Comparison of ENCODE assay signal across 19 mouse cellular contexts in the genomic region with DNA sequence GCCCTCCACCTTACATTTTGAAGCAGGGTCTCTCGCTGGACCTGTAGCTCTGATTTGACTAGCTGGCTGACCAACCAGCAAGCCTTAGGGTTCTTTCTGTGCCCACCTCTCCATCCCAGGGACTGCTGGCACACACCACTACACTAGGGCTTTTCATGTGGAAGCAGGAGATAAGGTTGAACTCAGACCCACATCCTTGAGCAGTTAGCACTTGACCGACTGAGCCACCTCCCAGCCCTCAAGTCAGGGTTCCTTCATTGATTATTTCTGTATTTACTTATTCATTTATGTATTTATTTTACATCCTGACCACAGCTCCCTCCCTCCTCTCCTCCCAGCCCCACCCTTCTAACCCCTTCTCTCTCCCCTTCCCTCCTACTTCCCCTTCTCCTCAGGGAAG.
DNase-seq lines count a peak whose midpoint lies in the region; ATAC-seq and TF ChIP-seq lines count a peak whose summit lies in the region.
"Had no signal": no experiment of that assay in that cellular context is flagged by ENCODE, and none has a peak within 500 bp of the region (broad histone marks: within the 10 kb centered on the region; RNA-seq: fewer than 3 reads in every experiment).

No protein-coding gene starts in this region.

- no peak overlapping the region for H3K4me2 ChIP-seq in stomach, embryonic 16.5 days (ENCODE audit: low read depth, low read length)
- H3K4me2 ChIP-seq in stomach, postnatal 0 days (replicated peaks; ENCODE audit: low read depth): no peak overlapping the region

- no peaks in the 10 kb centered on the region for H3K9me3 ChIP-seq in stomach, embryonic 16.5 days (replicated peaks; ENCODE audit: control insufficient read depth, low read length)
- H3K9me3 ChIP-seq in stomach, postnatal 0 days (ENCODE audit: control insufficient read depth, low read length): no peaks in the 10 kb centered on the region

- no peak for TF ChIP-seq EP300 in stomach, postnatal 0 days (optimal IDR thresholded peaks at IDR 0.05)

- ATAC-seq in stomach, embryonic 16.5 days (ENCODE audit: insufficient read depth, low FRiP score): peak; percentile 66
- peak; percentile 93 for ATAC-seq in stomach, postnatal 0 days (ENCODE audit: low FRiP score, low TSS enrichment)
- ATAC-seq: activated CD4-positive, CD25-positive, alpha-beta regulatory T cell, adult 4 months; CD4-positive, CD25-positive, alpha-beta regulatory T cell, adult 4 months; Patski had no signal

- H3K27me3 ChIP-seq in stomach, embryonic 16.5 days (ENCODE audit: control insufficient read depth, insufficient read depth, low read length): no peaks in the 10 kb centered on the region
- H3K27me3 ChIP-seq in stomach, postnatal 0 days (ENCODE audit: control insufficient read depth, insufficient read depth, low read length): no peaks in the 10 kb centered on the region
- H3K27me3 ChIP-seq: CH12.LX, Patski had no signal

- peak; percentile 36 for DNase-seq in stomach, postnatal 0 days (ENCODE audit: low spot score)
- no peak for DNase-seq in urinary bladder, postnatal 14 days (ENCODE audit: low spot score)
- DNase-seq in ovary, postnatal 10 days (ENCODE audit: low spot score): no peak
- DNase-seq: adrenal gland, adult 2 months; adrenal gland, adult 8-10 months; adrenal gland, postnatal 10 days; adrenal gland, postnatal 14 days; adrenal gland, postnatal 25 days; adrenal gland, postnatal 36 days; B cell, adult 2 months; cerebellum, adult 11 months; cerebellum, adult 11-12 months; cerebellum, adult 18-20 months had no signal

- TF ChIP-seq CTCF in stomach, postnatal 0 days (IDR thresholded peaks at IDR 0.05; ENCODE audit: low read depth): no peak

- no peak overlapping the region for H3K27ac ChIP-seq in stomach, embryonic 16.5 days (ENCODE audit: low read length)
- no peak overlapping the region for H3K27ac ChIP-seq in stomach, postnatal 0 days (replicated peaks)

- H3K36me3 ChIP-seq in stomach, embryonic 16.5 days (ENCODE audit: control insufficient read depth, insufficient read depth, low read length): no peaks in the 10 kb centered on the region
- no peaks in the 10 kb centered on the region for H3K36me3 ChIP-seq in stomach, postnatal 0 days (ENCODE audit: control insufficient read depth, insufficient read depth, low read length)
- H3K36me3 ChIP-seq: G1E had no signal

- 80% methylated on average over 2 of the region's 2 CpGs for WGBS in stomach, embryonic 16.5 days
- WGBS in stomach, postnatal 0 days: 62% methylated on average over 2 of the region's 2 CpGs

- no peaks in the 10 kb centered on the region for H3K4me1 ChIP-seq in stomach, embryonic 16.5 days (ENCODE audit: control insufficient read depth, insufficient read depth, low read length)
- no peaks in the 10 kb centered on the region for H3K4me1 ChIP-seq in stomach, postnatal 0 days (replicated peaks; ENCODE audit: control insufficient read depth, insufficient read depth)

- no peak overlapping the region for H3K9ac ChIP-seq in stomach, embryonic 16.5 days (ENCODE audit: low read length)
- no peak overlapping the region for H3K9ac ChIP-seq in stomach, postnatal 0 days (ENCODE audit: low read length)

- H3K4me3 ChIP-seq in stomach, embryonic 16.5 days (replicated peaks; ENCODE audit: low read length): no peak overlapping the region
- no peak overlapping the region for H3K4me3 ChIP-seq in stomach, postnatal 0 days (ENCODE audit: low read depth, low read length)
